8 mouse cellular contexts compared by ENCODE assay signal in the genomic region with DNA sequence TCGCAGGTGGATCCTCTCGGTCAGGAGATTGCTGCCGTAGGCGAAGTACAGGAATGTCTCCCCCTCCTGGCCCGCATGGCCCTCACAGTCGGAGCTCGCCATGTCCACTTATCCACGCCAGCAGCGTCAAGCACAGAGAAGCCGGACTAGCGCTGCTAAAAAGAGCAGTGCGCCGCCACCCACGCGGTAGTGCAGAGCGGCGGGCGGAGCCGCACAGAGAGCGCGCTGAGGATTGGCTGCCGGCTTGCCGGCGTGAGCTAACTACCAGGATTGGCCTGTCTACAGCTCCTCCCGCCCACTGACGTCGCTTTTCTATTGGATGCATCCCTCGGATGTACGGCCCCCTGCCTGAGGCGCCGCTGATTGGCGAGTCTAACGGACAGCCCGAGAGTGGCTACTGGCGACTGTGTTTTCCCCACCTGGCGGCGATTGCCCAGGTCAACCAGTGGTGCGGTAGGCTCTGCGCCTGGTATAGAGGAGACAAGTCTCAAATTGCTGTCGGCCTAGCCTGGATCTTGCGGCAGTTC. TPM values are rescaled to one million over a fixed set of nuclear protein-coding genes. Genes with fewer than 3 reads are reported as not detected.
DNase-seq lines count a peak whose midpoint lies in the region; ATAC-seq and TF ChIP-seq lines count a peak whose summit lies in the region.

TSS of gene Ggct (minus strand) at position 217 of the 527 bp plus-strand sequence.

- H3K4me1 ChIP-seq in CH12.LX (ENCODE audit: control insufficient read depth in 1 of 2, insufficient read depth in 2 of 2), result peaks cover 3 to 16% of the 10 kb centered on the region in 2 experiments
- H3K4me1 ChIP-seq in forebrain, embryonic 11.5 days (replicated peaks; ENCODE audit: control insufficient read depth, insufficient read depth, low read length), result no peaks in the 10 kb centered on the region
- H3K4me1 ChIP-seq in heart, embryonic 16.5 days (ENCODE audit: control insufficient read depth, insufficient read depth, low read length), result peaks cover 7% of the 10 kb centered on the region
- peaks cover 24% of the 10 kb centered on the region for H3K4me1 ChIP-seq in liver, embryonic 15.5 days (replicated peaks)
- H3K4me1 ChIP-seq in neural tube, embryonic 12.5 days, result peaks cover 7% of the 10 kb centered on the region; the same call in 1 of the 2 replicates

- peak; percentile 94 for TF ChIP-seq POLR2A in CH12.LX (IDR thresholded peaks at IDR 0.05; ENCODE audit: low read depth, low read length)

- peaks cover 0 to 12% of the 10 kb centered on the region in 2 experiments for H3K36me3 ChIP-seq in CH12.LX (replicated peaks in 1 of 2; ENCODE audit: control insufficient read depth in 1 of 2, insufficient read depth in 1 of 2, low read length in 1 of 2)
- no peaks in the 10 kb centered on the region for H3K36me3 ChIP-seq in forebrain, embryonic 11.5 days (ENCODE audit: control insufficient read depth, insufficient read depth, low read length)
- H3K36me3 ChIP-seq in heart, embryonic 16.5 days (ENCODE audit: control insufficient read depth, insufficient read depth), result no peaks in the 10 kb centered on the region
- no peaks in the 10 kb centered on the region for H3K36me3 ChIP-seq in liver, embryonic 15.5 days (replicated peaks)
- H3K36me3 ChIP-seq in neural tube, embryonic 12.5 days, result no peaks in the 10 kb centered on the region

- under 1% methylated on average over 41 of the region's 41 CpGs for WGBS in forebrain, embryonic 11.5 days
- under 1% methylated on average over 41 of the region's 41 CpGs for WGBS in heart, embryonic 16.5 days
- under 1% methylated on average over 41 of the region's 41 CpGs for WGBS in liver, embryonic 15.5 days (ENCODE audit: insufficient replicate concordance)
- WGBS in neural tube, embryonic 12.5 days, result under 1% methylated on average over 41 of the region's 41 CpGs

- TF ChIP-seq RAD21 in CH12.LX (IDR thresholded peaks at IDR 0.05; ENCODE audit: low read depth, low read length), result peak; percentile 34

- H3K79me2 ChIP-seq in CH12.LX (replicated peaks; ENCODE audit: control insufficient read depth, extremely low read depth, insufficient read depth, poor library complexity, severe bottlenecking), result no peaks in the 10 kb centered on the region

- H3K4me3 ChIP-seq in CH12.LX (replicated peaks in 1 of 3; ENCODE audit: low read depth in 2 of 3, low read length in 2 of 3, poor library complexity in 1 of 3), result peak within 1 kb of the TSS; percentile 48 to 70 (median 60)
- H3K4me3 ChIP-seq in forebrain, embryonic 11.5 days (ENCODE audit: low read depth, low read length), result peak within 1 kb of the TSS; percentile 35
- peak within 1 kb of the TSS; percentile 70 for H3K4me3 ChIP-seq in heart, embryonic 16.5 days (ENCODE audit: low read length)
- H3K4me3 ChIP-seq in liver, embryonic 15.5 days (replicated peaks), result peak within 1 kb of the TSS; percentile 61
- H3K4me3 ChIP-seq in neural tube, embryonic 12.5 days, result peak within 1 kb of the TSS; percentile 49

- H3K27ac ChIP-seq in CH12.LX (ENCODE audit: insufficient read depth, low read depth), result no peak within 1 kb of the TSS
- no peak within 1 kb of the TSS for H3K27ac ChIP-seq in forebrain, embryonic 11.5 days (ENCODE audit: low read depth, low read length)
- H3K27ac ChIP-seq in heart, embryonic 16.5 days (ENCODE audit: low read length), result peak within 1 kb of the TSS; percentile 60
- peak within 1 kb of the TSS; percentile 53; the same call in 1 of the 2 replicates for H3K27ac ChIP-seq in liver, embryonic 15.5 days (replicated peaks)
- H3K27ac ChIP-seq in neural tube, embryonic 12.5 days, result no peak within 1 kb of the TSS

- TF ChIP-seq EP300 in CH12.LX (IDR thresholded peaks at IDR 0.05; ENCODE audit: low read length), result no peak

- peak in 1 of 2 experiments; percentile 70; a peak in 2 of 4 replicates for TF ChIP-seq CTCF in CH12.LX (conservative IDR thresholded peaks at IDR 0.05 in 1 of 2, IDR thresholded peaks at IDR 0.05 in 1 of 2; ENCODE audit: low read depth in 2 of 2, low read length in 2 of 2)

- in situ Hi-C loops in CH12.LX (cut with MboI; ENCODE audit: low pct_ligation_motif_present, low pct_unique_long_range_greater_than_20kb, low sequenced_read_pairs), result loop anchor here (5.0 kb wide), 1 partner anchor 180 kb away; no protein-coding TSS in a partner anchor

- H3K9ac ChIP-seq in CH12.LX (ENCODE audit: insufficient read depth, low read depth), result peak within 1 kb of the TSS; percentile 53
- H3K9ac ChIP-seq in forebrain, embryonic 11.5 days (ENCODE audit: low read length), result peak within 1 kb of the TSS; percentile 50
- H3K9ac ChIP-seq in heart, embryonic 16.5 days (ENCODE audit: low read length), result peak within 1 kb of the TSS; percentile 73
- peak within 1 kb of the TSS; percentile 60 for H3K9ac ChIP-seq in liver, embryonic 15.5 days
- peak within 1 kb of the TSS; percentile 44 for H3K9ac ChIP-seq in neural tube, embryonic 12.5 days

- dilution Hi-C loops in CH12.LX (cut with MboI; ENCODE audit: extremely low pct_ligation_motif_present, extremely low pct_unique_long_range_greater_than_20kb, low sequenced_read_pairs), result no loop called here

- peak; percentile 96 for DNase-seq in CH12.LX (ENCODE audit: extremely low read depth)
- DNase-seq in c-Kit-positive CD71-positive TER-119-negative erythroid progenitor cells, embryonic 14.5 days (ENCODE audit: low read depth), result peak; percentile 91
- DNase-seq in forebrain, embryonic 11.5 days (ENCODE audit: low spot score), result peak; percentile 97
- peak; percentile 97 to 99 for DNase-seq in kidney, postnatal 36 days
- DNase-seq in telencephalon, adult 2 months (ENCODE audit: low read depth, low spot score), result peak; percentile 97

- no peaks in the 10 kb centered on the region for H3K27me3 ChIP-seq in CH12.LX (replicated peaks)
- H3K27me3 ChIP-seq in forebrain, embryonic 11.5 days (ENCODE audit: control insufficient read depth, insufficient read depth, low read length), result no peaks in the 10 kb centered on the region
- no peaks in the 10 kb centered on the region for H3K27me3 ChIP-seq in heart, embryonic 16.5 days (ENCODE audit: control insufficient read depth, insufficient read depth, low read length)
- H3K27me3 ChIP-seq in liver, embryonic 15.5 days, result no peaks in the 10 kb centered on the region
- H3K27me3 ChIP-seq in neural tube, embryonic 12.5 days (replicated peaks), result no peaks in the 10 kb centered on the region

- no peaks in the 10 kb centered on the region for H3K9me3 ChIP-seq in CH12.LX (replicated peaks; ENCODE audit: low read length)
- H3K9me3 ChIP-seq in forebrain, embryonic 11.5 days (ENCODE audit: control insufficient read depth, low read length), result no peaks in the 10 kb centered on the region
- H3K9me3 ChIP-seq in heart, embryonic 16.5 days (replicated peaks; ENCODE audit: control insufficient read depth, low read length), result no peaks in the 10 kb centered on the region
- H3K9me3 ChIP-seq in liver, embryonic 15.5 days (replicated peaks), result no peaks in the 10 kb centered on the region
- no peaks in the 10 kb centered on the region for H3K9me3 ChIP-seq in neural tube, embryonic 12.5 days

- peak; percentile 100 for ATAC-seq in forebrain, embryonic 11.5 days (replicated peaks; ENCODE audit: low FRiP score)
- peak; percentile 100 for ATAC-seq in heart, embryonic 16.5 days (replicated peaks; ENCODE audit: extremely low read depth, insufficient read depth, low FRiP score)
- peak; percentile 100 for ATAC-seq in liver, embryonic 15.5 days (ENCODE audit: insufficient read depth)
- ATAC-seq in neural tube, embryonic 12.5 days (ENCODE audit: low FRiP score, low read depth), result peak; percentile 100

- peak within 1 kb of the TSS; percentile 78 for H3K4me2 ChIP-seq in CH12.LX (ENCODE audit: insufficient read depth, low read depth, poor library complexity, severe bottlenecking)
- H3K4me2 ChIP-seq in forebrain, embryonic 11.5 days (ENCODE audit: low read depth, low read length, severe bottlenecking), result peak within 1 kb of the TSS; percentile 59
- H3K4me2 ChIP-seq in heart, embryonic 16.5 days (ENCODE audit: low read depth, low read length), result peak within 1 kb of the TSS; percentile 97
- H3K4me2 ChIP-seq in liver, embryonic 15.5 days, result peak within 1 kb of the TSS; percentile 94
- H3K4me2 ChIP-seq in neural tube, embryonic 12.5 days (replicated peaks), result peak within 1 kb of the TSS; percentile 66

TF ChIP-seq in CH12.LX, 34 proteins besides CTCF, POLR2A, EP300 and RAD21 (continues in another document):
- no peak for TF ChIP-seq MAFK (IDR thresholded peaks at IDR 0.05; ENCODE audit: insufficient replicate concordance, low read length)
- TF ChIP-seq ETS1 (conservative IDR thresholded peaks at IDR 0.05; ENCODE audit: low read depth, low read length), result 0 out of 2 replicates have a peak, but pooled peaks have one; percentile 17
- no peak for TF ChIP-seq USF1 (IDR thresholded peaks at IDR 0.05; ENCODE audit: low read depth, low read length)
- no peak for TF ChIP-seq ZC3H11A (IDR thresholded peaks at IDR 0.05; ENCODE audit: low read depth, low read length)
- no peak for TF ChIP-seq MEF2A (IDR thresholded peaks at IDR 0.05; ENCODE audit: borderline replicate concordance, low read depth, low read length)
- peak; percentile 74 for TF ChIP-seq ELF1 (IDR thresholded peaks at IDR 0.05; ENCODE audit: low read depth, low read length)
- TF ChIP-seq TCF12 (IDR thresholded peaks at IDR 0.05; ENCODE audit: low read depth, low read length), result peak; percentile 55
- TF ChIP-seq NELFE (IDR thresholded peaks at IDR 0.05; ENCODE audit: low read depth, low read length), result peak; percentile 79
- peak; percentile 97 for TF ChIP-seq MXI1 (IDR thresholded peaks at IDR 0.05; ENCODE audit: low read depth, low read length)
- no peak for TF ChIP-seq CHD1 (IDR thresholded peaks at IDR 0.05; ENCODE audit: low read depth, low read length)
- TF ChIP-seq SMC3 (IDR thresholded peaks at IDR 0.05; ENCODE audit: low read depth, low read length), result peak; percentile 56
- TF ChIP-seq USF2 (conservative IDR thresholded peaks at IDR 0.05; ENCODE audit: low read depth, low read length), result no peak
- peak; percentile 40; the same call in 1 of the 2 replicates for TF ChIP-seq UBTF (IDR thresholded peaks at IDR 0.05; ENCODE audit: low read depth, low read length)
- peak; percentile 86; the same call in 1 of the 2 replicates for TF ChIP-seq SIN3A (IDR thresholded peaks at IDR 0.05; ENCODE audit: low read length)
- peak; percentile 57 for TF ChIP-seq TBP (conservative IDR thresholded peaks at IDR 0.05; ENCODE audit: low read depth, low read length)
- no peak for TF ChIP-seq JUND (conservative IDR thresholded peaks at IDR 0.05; ENCODE audit: low read depth, low read length)

RNA-seq across cellular contexts. Expression of gene Ggct, which starts in this region (rescaled TPM):
- total RNA-seq in CH12.LX (2012; rRNA removed), result 9.8 and 12.3 TPM in 2 replicates
- total RNA-seq in CH12.LX (2014; rRNA removed), result 12.0 and 12.7 TPM in 2 replicates
- 24.5 and 31.8 TPM in 2 replicates for polyA plus RNA-seq in CH12.LX (2012; ENCODE audit: insufficient read length, low read depth)
- polyA plus RNA-seq in forebrain, embryonic 11.5 days (2014; fragmentation: Nextera tagmentation; extraction: Ambion mirVana), result 6.8 and 8.6 TPM in 2 replicates
- polyA plus RNA-seq in heart, embryonic 16.5 days (2015; fragmentation: Nextera tagmentation; extraction: Ambion mirVana), result 5.6 and 8.1 TPM in 2 replicates
- 3.0 and 4.0 TPM in 2 replicates for polyA plus RNA-seq in liver, embryonic 15.5 days (2015; fragmentation: Nextera tagmentation; extraction: Ambion mirVana)
- polyA plus RNA-seq in neural tube, embryonic 12.5 days (2016; fragmentation: Nextera tagmentation; extraction: Ambion mirVana), result 14.3 and 15.4 TPM in 2 replicates

Comparison
In these comparisons a context has a peak if more than half of its experiments do, and no peak if none do; other contexts are left out.
1. H3K27ac ChIP-seq: peak in heart, embryonic 16.5 days (single experiment) and liver, embryonic 15.5 days (single experiment); none in CH12.LX (single experiment), forebrain, embryonic 11.5 days (single experiment) and neural tube, embryonic 12.5 days (single experiment).
2. Peak in every context shown above with its lines, with median percentiles within 50 percentile points of each other: DNase-seq, H3K4me2 ChIP-seq, H3K4me3 ChIP-seq, H3K9ac ChIP-seq and ATAC-seq.